ENCODE assay signal across 13 mouse cellular contexts in the genomic region with DNA sequence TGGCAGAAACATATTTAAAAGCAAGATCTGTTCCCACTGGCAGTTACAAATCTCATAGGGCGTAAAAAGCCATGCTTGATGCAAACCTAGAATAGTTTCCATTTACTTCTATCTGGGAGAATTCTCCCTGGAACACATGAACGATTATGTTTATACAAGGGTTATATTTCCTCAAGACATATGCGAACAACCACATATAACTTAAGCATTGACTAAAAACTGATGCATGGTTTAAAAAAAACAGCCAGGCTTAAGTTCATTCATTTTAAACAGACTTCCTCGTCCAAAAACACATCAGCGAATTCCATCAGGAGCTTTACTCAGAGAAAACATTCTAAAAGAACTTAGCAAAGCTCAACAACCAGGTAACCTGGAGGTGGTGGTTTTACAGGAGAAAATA. TPM values are rescaled to one million over a fixed set of nuclear protein-coding genes. Genes with fewer than 3 reads are reported as not detected.
DNase-seq lines count a peak whose midpoint lies in the region; ATAC-seq and TF ChIP-seq lines count a peak whose summit lies in the region.
"Had no signal": no experiment of that assay in that cellular context is flagged by ENCODE, and none has a peak within 500 bp of the region (broad histone marks: within the 10 kb centered on the region; RNA-seq: fewer than 3 reads in every experiment).

No protein-coding gene starts in this region.

- no peak for TF ChIP-seq EP300 in heart, adult 2 months (IDR thresholded peaks at IDR 0.05; ENCODE audit: insufficient read depth, low read depth, low read length)

- intact Hi-C loops in heart, adult 2 months (cut with DNase I) = no loop called here

- H3K4me2 ChIP-seq in heart, embryonic 11.5 days = no peak overlapping the region
- no peak overlapping the region for H3K4me2 ChIP-seq in kidney, embryonic 16.5 days (replicated peaks; ENCODE audit: low read depth, low read length)
- H3K4me2 ChIP-seq in embryonic facial prominence, embryonic 13.5 days = peak overlapping the region; percentile 25; the same call in 1 of the 2 replicates
- H3K4me2 ChIP-seq in limb, embryonic 15.5 days = no peak overlapping the region

- WGBS in heart, embryonic 11.5 days (ENCODE audit: insufficient replicate concordance) = 80% methylated on average over 5 of the region's 5 CpGs
- 71% methylated on average over 5 of the region's 5 CpGs for WGBS in heart, adult 2 months
- WGBS in kidney, embryonic 16.5 days = 52% methylated on average over 5 of the region's 5 CpGs
- 35% methylated on average over 5 of the region's 5 CpGs for WGBS in embryonic facial prominence, embryonic 13.5 days
- 41% methylated on average over 5 of the region's 5 CpGs for WGBS in limb, embryonic 15.5 days

- no peak for DNase-seq in heart, adult 2 months
- DNase-seq in kidney, postnatal 14 days = no peak
- DNase-seq in layer of hippocampus, postnatal 36 days = no peak
- DNase-seq in right cerebral cortex, adult 18-20 months = no peak
- DNase-seq: cerebellum, adult 11-12 months; heart, adult 18-20 months; kidney, adult 9 months had no signal

- no peaks in the 10 kb centered on the region for H3K79me2 ChIP-seq in heart, adult 2 months (replicated peaks; ENCODE audit: control insufficient read depth, insufficient read depth, low read length)

- TF ChIP-seq CTCF in heart, adult 2 months (IDR thresholded peaks at IDR 0.05) = no peak

- H3K9ac ChIP-seq in heart, embryonic 11.5 days (ENCODE audit: low read depth, low read length) = peak overlapping the region; percentile 2; the same call in 1 of the 2 replicates
- no peak overlapping the region for H3K9ac ChIP-seq in heart, adult 2 months (ENCODE audit: low read depth, low read length)
- no peak overlapping the region for H3K9ac ChIP-seq in kidney, embryonic 16.5 days (replicated peaks; ENCODE audit: low read length)
- peak overlapping the region; percentile 58; the same call in 1 of the 2 replicates for H3K9ac ChIP-seq in embryonic facial prominence, embryonic 13.5 days
- no peak overlapping the region for H3K9ac ChIP-seq in limb, embryonic 15.5 days

- no peak for TF ChIP-seq POLR2A in heart, adult 2 months (IDR thresholded peaks at IDR 0.05; ENCODE audit: insufficient read depth, low read depth, low read length)

- no peak overlapping the region for H3K4me3 ChIP-seq in heart, embryonic 11.5 days (ENCODE audit: low read depth, low read length)
- H3K4me3 ChIP-seq in heart, adult 2 months = no peak overlapping the region
- no peak overlapping the region for H3K4me3 ChIP-seq in kidney, embryonic 16.5 days (ENCODE audit: low read length)
- H3K4me3 ChIP-seq in embryonic facial prominence, embryonic 13.5 days = no peak overlapping the region
- H3K4me3 ChIP-seq in limb, embryonic 15.5 days = no peak overlapping the region

- peaks cover 21% of the 10 kb centered on the region for H3K4me1 ChIP-seq in heart, embryonic 11.5 days (ENCODE audit: control insufficient read depth, insufficient read depth, low read length)
- H3K4me1 ChIP-seq in heart, adult 2 months (ENCODE audit: control insufficient read depth, insufficient read depth, low read length) = no peaks in the 10 kb centered on the region
- peaks cover 12% of the 10 kb centered on the region for H3K4me1 ChIP-seq in kidney, embryonic 16.5 days (ENCODE audit: insufficient read depth, low read length)
- peaks cover 54% of the 10 kb centered on the region for H3K4me1 ChIP-seq in embryonic facial prominence, embryonic 13.5 days
- peaks cover 38% of the 10 kb centered on the region for H3K4me1 ChIP-seq in limb, embryonic 15.5 days

- H3K27me3 ChIP-seq in heart, embryonic 11.5 days (ENCODE audit: control insufficient read depth, insufficient read depth, low read length) = no peaks in the 10 kb centered on the region
- no peaks in the 10 kb centered on the region for H3K27me3 ChIP-seq in heart, adult 2 months (ENCODE audit: control insufficient read depth, insufficient read depth, low read length)
- H3K27me3 ChIP-seq in kidney, embryonic 16.5 days (ENCODE audit: insufficient read depth, low read length) = no peaks in the 10 kb centered on the region
- no peaks in the 10 kb centered on the region for H3K27me3 ChIP-seq in embryonic facial prominence, embryonic 13.5 days
- no peaks in the 10 kb centered on the region for H3K27me3 ChIP-seq in limb, embryonic 15.5 days
- H3K27me3 ChIP-seq: megakaryocyte, embryonic 14.5 days had no signal

- H3K27ac ChIP-seq in heart, embryonic 11.5 days (ENCODE audit: low read depth, low read length) = peak overlapping the region; percentile 64
- H3K27ac ChIP-seq in heart, adult 2 months = no peak overlapping the region
- H3K27ac ChIP-seq in kidney, embryonic 16.5 days (ENCODE audit: low read length) = peak overlapping the region; percentile 52
- peak overlapping the region; percentile 98 for H3K27ac ChIP-seq in embryonic facial prominence, embryonic 13.5 days
- H3K27ac ChIP-seq in limb, embryonic 15.5 days = peak overlapping the region; percentile 93

- no peaks in the 10 kb centered on the region for H3K9me3 ChIP-seq in heart, embryonic 11.5 days (replicated peaks; ENCODE audit: control insufficient read depth, low read length)
- H3K9me3 ChIP-seq in kidney, embryonic 16.5 days (ENCODE audit: low read length) = no peaks in the 10 kb centered on the region
- no peaks in the 10 kb centered on the region for H3K9me3 ChIP-seq in embryonic facial prominence, embryonic 13.5 days
- no peaks in the 10 kb centered on the region for H3K9me3 ChIP-seq in limb, embryonic 15.5 days
- H3K9me3 ChIP-seq: megakaryocyte, embryonic 14.5 days had no signal

- no peak for ATAC-seq in heart, embryonic 11.5 days (replicated peaks; ENCODE audit: insufficient number of reproducible peaks, low FRiP score, low TSS enrichment)
- no peak for ATAC-seq in kidney, embryonic 16.5 days (ENCODE audit: low FRiP score, low TSS enrichment)
- no peak for ATAC-seq in embryonic facial prominence, embryonic 13.5 days (ENCODE audit: insufficient number of reproducible peaks, insufficient read depth, low FRiP score, low TSS enrichment, low read depth)
- no peak for ATAC-seq in limb, embryonic 15.5 days (ENCODE audit: insufficient number of reproducible peaks, low FRiP score, low TSS enrichment, low read depth)
- ATAC-seq: activated CD4-positive, CD25-positive, alpha-beta regulatory T cell, adult 4 months had no signal

- H3K36me3 ChIP-seq in heart, embryonic 11.5 days (ENCODE audit: control insufficient read depth, insufficient read depth, low read length) = peaks cover 16% of the 10 kb centered on the region
- peaks cover 1% of the 10 kb centered on the region for H3K36me3 ChIP-seq in heart, adult 2 months (ENCODE audit: control insufficient read depth, insufficient read depth, low read length)
- peaks cover 29% of the 10 kb centered on the region for H3K36me3 ChIP-seq in kidney, embryonic 16.5 days (ENCODE audit: insufficient read depth, low read length)
- peaks cover 51% of the 10 kb centered on the region for H3K36me3 ChIP-seq in embryonic facial prominence, embryonic 13.5 days
- peaks cover 38% of the 10 kb centered on the region for H3K36me3 ChIP-seq in limb, embryonic 15.5 days

RNA-seq across cellular contexts. Expression of a gene that starts 49.9 kb away (rescaled TPM):
- 39.7 and 44.5 TPM in 2 replicates for polyA plus RNA-seq in heart, embryonic 11.5 days (2014; fragmentation: Nextera tagmentation; extraction: Ambion mirVana)
- 1 to 10 TPM in 1 of 2 experiments, under 1 TPM in 1; 0.91 to 1.3 TPM for total RNA-seq in heart, adult 2 months (2021)
- 2.3 and 4.4 TPM in 2 replicates for polyA plus RNA-seq in heart, adult 2 months (2012; rRNA removed)
- polyA plus RNA-seq in kidney, embryonic 16.5 days (2015; fragmentation: Nextera tagmentation; extraction: Ambion mirVana) = 12.6 and 13.2 TPM in 2 replicates
- 5.3 and 5.8 TPM in 2 replicates for polyA plus RNA-seq in embryonic facial prominence, embryonic 13.5 days (2015; fragmentation: Nextera tagmentation; extraction: Ambion mirVana)
- polyA plus RNA-seq in limb, embryonic 15.5 days (2015; fragmentation: Nextera tagmentation; extraction: Ambion mirVana) = 17.6 and 35.9 TPM in 2 replicates
- 10 to 100 TPM in 1 of 2 experiments, 1 to 10 TPM in 1; 6.3 to 10.3 TPM for total RNA-seq in layer of hippocampus, postnatal 36 days (2021)

Comparison
In these comparisons a context has a peak if more than half of its experiments do, and no peak if none do; other contexts are left out.
1. H3K9ac ChIP-seq: peak in heart, embryonic 11.5 days (single experiment) and embryonic facial prominence, embryonic 13.5 days (single experiment); none in heart, adult 2 months (single experiment), kidney, embryonic 16.5 days (single experiment) and limb, embryonic 15.5 days (single experiment).